Mouse (Mus musculus) intestine, postnatal 0 days (tissue): ENCODE measurements around the gene Sec1. TPM values are rescaled to one million over a fixed set of nuclear protein-coding genes. Genes with fewer than 3 reads are reported as not detected.
A peak's percentile ranks its signal among the peaks of the same experiment; 100 is the strongest.

ENCODE experiments used
- ATAC-seq: fragments of 200-750 bp; cut with Nextera tagmentation; 2 replicates; pipeline ENCODE4 v1.8.0; 2017; ENCODE audit warnings: mild to moderate bottlenecking, moderate TSS enrichment, moderate library complexity
- H3K27ac ChIP-seq: fragments of 300-500 bp; sonication (generic); 2 replicates; pipeline ENCODE4 v1.5.1; 2014; ENCODE audit warnings: mild to moderate bottlenecking, low read depth, low read length, moderate library complexity
- H3K27me3 ChIP-seq: fragments of 300-500 bp; sonication (generic); replicated peaks from 2 replicates; pipeline ENCODE4 v1.6.1; 2014; ENCODE audit warnings: low read length, mixed read lengths; ENCODE audit not compliant: control insufficient read depth, insufficient read depth
- H3K36me3 ChIP-seq: fragments of 300-500 bp; sonication (generic); 2 replicates; pipeline ENCODE4 v1.6.1; 2014; ENCODE audit warnings: mild to moderate bottlenecking, moderate library complexity; ENCODE audit not compliant: control insufficient read depth, insufficient read depth
- H3K4me1 ChIP-seq: fragments of 300-500 bp; sonication (generic); replicated peaks from 2 replicates; pipeline ENCODE4 v1.6.1; 2014; ENCODE audit warnings: antibody characterized with exemption, low read length, mixed read lengths; ENCODE audit not compliant: control insufficient read depth, insufficient read depth
- H3K4me2 ChIP-seq: fragments of 300-500 bp; sonication (generic); replicated peaks from 2 replicates; pipeline ENCODE4 v1.6.1; 2014; ENCODE audit warnings: low read depth, mild to moderate bottlenecking, moderate library complexity
- H3K4me3 ChIP-seq: fragments of 300-500 bp; sonication (generic); 2 replicates; pipeline ENCODE4 v1.5.1; 2014; ENCODE audit warnings: low read depth, low read length
- H3K9ac ChIP-seq: fragments of 300-500 bp; sonication (generic); 2 replicates; pipeline ENCODE4 v1.6.1; 2014; ENCODE audit warnings: mild to moderate bottlenecking, low read depth, low read length
- H3K9me3 ChIP-seq: fragments of 300-500 bp; sonication (generic); 2 replicates; pipeline ENCODE4 v1.6.1; 2016; ENCODE audit warnings: mixed run types; ENCODE audit not compliant: control insufficient read depth
- CTCF ChIP-seq: sonication (generic); IDR thresholded peaks from 2 replicates; pipeline ENCODE4 v1.5.1; 2016; ENCODE audit warnings: low read depth, mild to moderate bottlenecking, control low read depth, antibody characterized with exemption, moderate library complexity
- WGBS: fragments of 180-500 bp; shearing (Covaris S2); extraction: QIAGEN DNeasy Blood & Tissue Kit; methylation state at CpG from one replicate; pipeline ENCODE4 v1.1.7; 2014; 5-methylcytosine and 5-hydroxymethylcytosine counted together
- polyA plus RNA-seq: library from polyadenylated mRNA; unstranded; fragments of >200 nt; fragmentation: Nextera tagmentation; extraction: Ambion mirVana; gene quantifications from 2 replicates; pipeline ENCODE4 v1.2.1, GENCODE M21; 2015

Sec1 gene
- polyA plus RNA-seq, 1 experiment from 2014 or later: 0.08 TPM

GRCm38 (mm10) chr7:45723781-45724180, 29.6 kb upstream of the Sec1 start:
- H3K4me3 ChIP-seq: no peak overlapping the region
- no peak for ATAC-seq
- no peak for TF ChIP-seq CTCF

GRCm38 (mm10) chr7:45723301-45723700, 29.1 kb upstream of the Sec1 start:
- TF ChIP-seq CTCF: no peak
- no peak overlapping the region for H3K4me3 ChIP-seq
- H3K36me3 ChIP-seq: peaks cover 52% of the 10 kb centered on the region
- 0 out of 2 replicates have a peak, but pooled peaks cover 2% of the 10 kb centered on the region for H3K4me1 ChIP-seq
- H3K27ac ChIP-seq: peak overlapping the region; percentile 86; the same call in 1 of the 2 replicates
- ATAC-seq: no peak
- H3K4me2 ChIP-seq: peak overlapping the region; percentile 57; the same call in 1 of the 2 replicates
- no peak overlapping the region for H3K9ac ChIP-seq
- WGBS: 86% methylated on average over 4 of the region's 4 CpGs
- H3K9me3 ChIP-seq: no peaks in the 10 kb centered on the region
- no peaks in the 10 kb centered on the region for H3K27me3 ChIP-seq

More at GRCm38 (mm10) chr7:45723781-45724180, 29.6 kb upstream of the Sec1 start:
- Histone ChIP-seq H3K27ac (no peak overlapping the region; the same call in 1 of the 2 replicates), H3K9ac (no peak overlapping the region), H3K36me3 (peaks cover 53% of the 10 kb centered on the region), H3K9me3 (no peaks in the 10 kb centered on the region), H3K4me2 (no peak overlapping the region), H3K27me3 (no peaks in the 10 kb centered on the region), H3K4me1 (0 out of 2 replicates have a peak, but pooled peaks cover 2% of the 10 kb centered on the region)
- WGBS: 90% methylated on average over 14 of the region's 14 CpGs

GRCm38 (mm10) chr7:45722348-45722713, 28.1 kb upstream of the Sec1 start:
- 0 out of 2 replicates have a peak, but pooled peaks have one; percentile 1 for ATAC-seq
- peak; percentile 48 for TF ChIP-seq CTCF
- H3K4me2 ChIP-seq: peak overlapping the region; percentile 57
- H3K27me3 ChIP-seq: no peaks in the 10 kb centered on the region
- peak overlapping the region; percentile 86 for H3K27ac ChIP-seq
- 0 out of 2 replicates have a peak, but pooled peaks cover 2% of the 10 kb centered on the region for H3K4me1 ChIP-seq
- H3K36me3 ChIP-seq: peaks cover 52% of the 10 kb centered on the region
- 52% methylated on average over 13 of the region's 13 CpGs for WGBS
- peak overlapping the region; percentile 33 for H3K4me3 ChIP-seq
- H3K9me3 ChIP-seq: no peaks in the 10 kb centered on the region
- peak overlapping the region; percentile 45 for H3K9ac ChIP-seq

DNA sequence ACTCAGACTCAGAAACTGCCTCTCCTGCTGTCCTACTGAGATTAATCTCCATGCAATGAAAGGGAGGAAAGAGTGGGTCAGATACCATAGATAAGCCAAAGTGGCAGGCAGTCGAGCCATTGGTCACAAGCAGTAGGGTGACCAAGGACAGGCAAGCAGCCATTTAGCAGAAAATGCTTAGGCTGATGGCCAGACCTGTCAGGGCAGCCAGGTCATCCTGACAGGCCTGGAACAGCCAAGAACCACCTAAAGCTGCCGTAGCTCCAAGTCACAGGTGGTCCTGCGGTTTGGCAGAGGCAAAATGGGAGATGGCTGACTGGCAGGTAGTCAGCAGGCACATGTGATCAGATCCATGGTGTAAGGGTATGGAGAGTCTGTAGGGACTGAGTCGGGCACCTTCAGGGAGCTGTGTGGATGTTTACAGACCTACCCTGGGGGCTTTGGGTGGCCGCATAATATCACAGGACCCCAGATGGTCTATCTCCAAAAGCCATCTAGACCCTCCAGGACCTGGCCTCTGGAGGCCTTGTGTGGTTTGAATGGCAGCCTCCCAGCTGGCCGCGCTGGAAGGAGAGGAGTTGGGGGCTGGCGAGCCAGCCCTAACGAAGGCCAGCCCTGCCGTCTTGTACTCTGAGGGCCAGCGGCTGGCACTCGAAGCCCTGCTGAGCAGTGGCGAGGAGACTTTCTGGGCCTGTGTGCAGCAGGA, 27.6 kb upstream of the Sec1 start:
- WGBS: 58% methylated on average over 13 of the region's 13 CpGs
- Histone ChIP-seq H3K36me3 (peaks cover 52% of the 10 kb centered on the region), H3K4me2 (peak overlapping the region; percentile 57), H3K27ac (peak overlapping the region; percentile 86), H3K4me3 (peak overlapping the region; percentile 33), H3K9me3 (no peaks in the 10 kb centered on the region), H3K4me1 (0 out of 2 replicates have a peak, but pooled peaks cover 6% of the 10 kb centered on the region), H3K27me3 (no peaks in the 10 kb centered on the region), H3K9ac (peak overlapping the region; percentile 45)
- TF ChIP-seq CTCF: no peak
- no peak for ATAC-seq

DNA sequence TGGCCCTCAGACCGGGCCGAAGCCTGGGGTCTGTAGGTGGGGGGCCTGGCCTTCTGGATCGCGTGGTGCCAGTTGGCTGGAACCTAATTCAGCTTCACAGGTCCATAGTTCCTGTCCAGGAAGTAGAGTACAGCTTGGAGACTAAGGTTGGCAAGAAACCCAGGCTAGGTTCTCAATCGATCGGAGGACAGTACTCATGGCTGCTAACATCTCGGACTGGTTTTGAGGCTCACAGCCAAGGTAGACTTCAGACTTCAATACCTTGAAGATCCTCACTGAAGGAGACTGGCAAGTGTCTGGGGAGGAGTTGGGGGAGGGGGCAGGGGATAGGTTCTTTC, 27.0 kb upstream of the Sec1 start:
- no peak for ATAC-seq
- Histone ChIP-seq H3K36me3 (peaks cover 52% of the 10 kb centered on the region), H3K27ac (peak overlapping the region; percentile 86), H3K4me2 (peak overlapping the region; percentile 57), H3K9me3 (no peaks in the 10 kb centered on the region), H3K9ac (peak overlapping the region; percentile 45), H3K4me3 (peak overlapping the region; percentile 33), H3K4me1 (peaks cover 9% of the 10 kb centered on the region; the same call in 1 of the 2 replicates), H3K27me3 (no peaks in the 10 kb centered on the region)
- 38% methylated on average over 7 of the region's 7 CpGs for WGBS
- no peak for TF ChIP-seq CTCF

DNA sequence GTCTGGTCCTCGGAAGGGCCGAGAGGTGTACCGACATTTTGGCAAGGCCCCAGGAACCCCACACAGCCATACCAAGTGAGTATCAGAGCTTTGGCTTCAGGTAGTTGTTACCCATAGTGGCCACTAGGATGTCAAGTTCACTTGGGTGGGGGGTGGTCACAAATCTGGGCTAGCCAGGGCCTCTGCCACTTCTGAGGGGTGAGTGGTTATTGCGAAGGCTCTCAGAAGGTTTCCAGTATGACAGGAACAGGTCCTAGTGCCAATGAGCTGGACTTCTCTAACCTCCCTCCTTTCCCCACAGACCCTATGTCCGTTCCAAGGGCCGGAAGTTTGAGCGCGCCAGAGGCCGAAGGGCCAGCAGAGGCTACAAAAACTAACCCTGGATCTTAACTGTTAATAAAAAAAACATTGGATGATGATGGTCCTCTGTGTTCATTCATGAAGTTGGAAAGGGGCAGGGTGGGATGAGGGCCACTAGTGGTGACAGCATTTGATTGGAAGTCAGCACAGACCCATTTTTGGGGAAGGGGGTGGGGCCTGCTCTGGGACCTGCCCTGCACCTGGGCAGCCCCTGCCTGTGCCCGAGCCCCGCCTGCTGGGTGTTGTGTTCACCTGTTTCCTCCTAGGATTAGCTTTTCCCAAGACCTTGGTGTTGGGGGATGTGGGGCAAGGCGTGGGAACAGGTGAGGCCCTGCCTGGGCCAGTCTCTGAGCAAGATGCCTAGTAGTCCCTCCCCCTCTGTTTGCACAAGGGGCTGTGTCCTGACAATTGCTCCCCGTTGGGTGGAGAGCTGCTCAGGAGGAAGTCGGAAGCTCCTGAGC, 26.4 kb upstream of the Sec1 start, which contains the start of gene Fam83e:
TSS of gene Fam83e (plus strand) at position 800 of the 821 bp plus-strand sequence.
- peak; percentile 70 for ATAC-seq
- no peaks in the 10 kb centered on the region for H3K27me3 ChIP-seq
- peak within 1 kb of the TSS; percentile 33 for H3K4me3 ChIP-seq
- peaks cover 49% of the 10 kb centered on the region for H3K36me3 ChIP-seq
- peak within 1 kb of the TSS; percentile 86 for H3K27ac ChIP-seq
- 56% methylated on average over 14 of the region's 14 CpGs for WGBS
- peak within 1 kb of the TSS; percentile 45 for H3K9ac ChIP-seq
- H3K4me2 ChIP-seq: peak within 1 kb of the TSS; percentile 78
- H3K9me3 ChIP-seq: no peaks in the 10 kb centered on the region
- peak; percentile 50 for TF ChIP-seq CTCF
- H3K4me1 ChIP-seq: peaks cover 15% of the 10 kb centered on the region; the same call in 1 of the 2 replicates
